Mouse (Mus musculus) urinary bladder, adult 2 months (tissue): ENCODE results near the gene Mrnip. TPM values are rescaled to one million over a fixed set of nuclear protein-coding genes. Genes with fewer than 3 reads are reported as not detected.

ENCODE experiments used
- DNase-seq: peaks from one replicate; pipeline ENCODE4 v3.0.0; 2022; ENCODE audit warnings: low spot score
- polyA plus RNA-seq: library from polyadenylated mRNA; depleted of rRNA; stranded (reverse); fragments of >200 nt; gene quantifications from 2 replicates; pipeline ENCODE4 v1.2.3, GENCODE M21; 2012; rRNA removed

Mrnip gene
- polyA plus RNA-seq, 1 experiment, result 11.5 TPM

GRCm38 (mm10) chr11:50248473-50249171 lies 74.4 kb downstream of the Mrnip start:
- DNase-seq, result no peak

Other genes starting within 250 kb of the Mrnip start
- gene Rnf130, start 149.1 kb upstream of the Mrnip start, polyA plus RNA-seq, result 64.3 and 69.6 TPM in 2 replicates
- gene Tbc1d9b, start 43.0 kb upstream of the Mrnip start, polyA plus RNA-seq, result 36.3 and 45.8 TPM in 2 replicates
- gene Sqstm1, start 36.4 kb downstream of the Mrnip start, polyA plus RNA-seq, result 317 and 373 TPM in 2 replicates
- gene Mgat4b, start 36.4 kb downstream of the Mrnip start, polyA plus RNA-seq, result 47.4 and 54.3 TPM in 2 replicates
- 16.8 and 36.1 TPM in 2 replicates for gene Ltc4s, start 64.2 kb downstream of the Mrnip start, polyA plus RNA-seq
- 12.2 and 15.2 TPM in 2 replicates for gene Maml1, start 117.9 kb downstream of the Mrnip start, polyA plus RNA-seq
- gene Canx, start 151.2 kb downstream of the Mrnip start, polyA plus RNA-seq, result 177 and 247 TPM in 2 replicates
- 0.12 and 0.25 TPM in 2 replicates for gene Cby3, start 180.0 kb downstream of the Mrnip start, polyA plus RNA-seq
- 251 and 299 TPM in 2 replicates for gene Hnrnph1, start 202.5 kb downstream of the Mrnip start, polyA plus RNA-seq